Mouse (Mus musculus) limb, embryonic 12.5 days (tissue): ENCODE results near the gene Ccdc138. TPM values are rescaled to one million over a fixed set of nuclear protein-coding genes. Genes with fewer than 3 reads are reported as not detected.
"Not testable (repeated sequence)": the region's sequence is repeated elsewhere in the genome, so short reads cannot be mapped to it uniquely, and the experiment has no call there.

Experiments used
- ATAC-seq: fragments of 200-750 bp; cut with Nextera tagmentation; 2 replicates; pipeline ENCODE4 v1.8.0; 2017; ENCODE audit warnings: low read depth, moderate TSS enrichment; ENCODE audit not compliant: insufficient number of reproducible peaks, insufficient read depth, low FRiP score, low TSS enrichment
- H3K27ac ChIP-seq: fragments of 300-500 bp; sonication (generic); 2 replicates; pipeline ENCODE4 v1.5.1; 2016; ENCODE audit warnings: mild to moderate bottlenecking, moderate library complexity
- H3K27me3 ChIP-seq: fragments of 300-500 bp; sonication (generic); 2 replicates; pipeline ENCODE4 v1.6.1; 2016; ENCODE audit warnings: mild to moderate bottlenecking, moderate library complexity
- H3K36me3 ChIP-seq: fragments of 300-500 bp; sonication (generic); 2 replicates; pipeline ENCODE4 v1.6.1; 2016; ENCODE audit warnings: mild to moderate bottlenecking, moderate library complexity
- H3K4me1 ChIP-seq: fragments of 300-500 bp; sonication (generic); replicated peaks from 2 replicates; pipeline ENCODE4 v1.6.1; 2016
- H3K4me2 ChIP-seq: fragments of 300-500 bp; sonication (generic); 2 replicates; pipeline ENCODE4 v1.6.1; 2016; ENCODE audit warnings: mild to moderate bottlenecking, moderate library complexity
- H3K4me3 ChIP-seq: fragments of 300-500 bp; sonication (generic); replicated peaks from 2 replicates; pipeline ENCODE4 v1.5.1; 2016; ENCODE audit warnings: mild to moderate bottlenecking
- H3K9ac ChIP-seq: fragments of 300-500 bp; sonication (generic); replicated peaks from 2 replicates; pipeline ENCODE4 v1.6.1; 2016; ENCODE audit warnings: mild to moderate bottlenecking, moderate library complexity
- H3K9me3 ChIP-seq: fragments of 300-500 bp; sonication (generic); 2 replicates; pipeline ENCODE4 v1.6.1; 2016; ENCODE audit warnings: mild to moderate bottlenecking, moderate library complexity
- WGBS: fragments of 180-500 bp; shearing (Covaris S2); methylation state at CpG from one replicate; pipeline ENCODE4 v1.1.7; 2016; 5-methylcytosine and 5-hydroxymethylcytosine counted together
- polyA plus RNA-seq: library from polyadenylated mRNA; unstranded; fragments of >200 nt; fragmentation: Nextera tagmentation; extraction: Ambion mirVana; gene quantifications from 2 replicates; pipeline ENCODE4 v1.2.1, GENCODE M21; 2016

Gene Ccdc138
- polyA plus RNA-seq, 1 experiment from 2014 or later, result 15.4 TPM

DNA sequence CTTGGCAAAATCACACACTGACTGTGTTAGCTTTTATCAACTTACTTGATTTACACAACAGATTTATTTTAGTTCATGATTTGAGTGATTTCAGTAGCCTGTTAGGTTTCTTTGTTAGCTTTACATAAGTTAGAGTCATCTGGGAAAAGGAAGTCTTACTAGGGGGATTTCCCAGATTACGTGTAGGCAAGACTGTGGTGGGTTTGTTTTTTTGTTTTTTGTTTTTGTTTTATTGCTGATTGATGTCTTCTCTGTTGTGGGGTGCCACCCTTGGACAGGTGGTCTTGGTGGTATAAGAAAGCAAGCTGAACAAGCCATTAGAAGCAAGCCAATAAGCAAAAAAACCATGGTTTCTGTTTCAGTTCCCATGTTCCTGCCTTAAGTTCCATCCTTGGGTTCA, 31.6 kb downstream of the Ccdc138 start:
- no peaks in the 10 kb centered on the region for H3K4me1 ChIP-seq
- no peak overlapping the region for H3K4me2 ChIP-seq
- 0 out of 2 replicates have a peak, but pooled peaks cover 3% of the 10 kb centered on the region for H3K9me3 ChIP-seq
- H3K9ac ChIP-seq, result no peak overlapping the region
- H3K4me3 ChIP-seq, result no peak overlapping the region
- H3K36me3 ChIP-seq, result peaks cover 49% of the 10 kb centered on the region
- H3K27me3 ChIP-seq, result no peaks in the 10 kb centered on the region
- no peak overlapping the region for H3K27ac ChIP-seq
- no peak for ATAC-seq
- WGBS, result 91% methylated on average over 1 of the region's 1 CpGs

DNA sequence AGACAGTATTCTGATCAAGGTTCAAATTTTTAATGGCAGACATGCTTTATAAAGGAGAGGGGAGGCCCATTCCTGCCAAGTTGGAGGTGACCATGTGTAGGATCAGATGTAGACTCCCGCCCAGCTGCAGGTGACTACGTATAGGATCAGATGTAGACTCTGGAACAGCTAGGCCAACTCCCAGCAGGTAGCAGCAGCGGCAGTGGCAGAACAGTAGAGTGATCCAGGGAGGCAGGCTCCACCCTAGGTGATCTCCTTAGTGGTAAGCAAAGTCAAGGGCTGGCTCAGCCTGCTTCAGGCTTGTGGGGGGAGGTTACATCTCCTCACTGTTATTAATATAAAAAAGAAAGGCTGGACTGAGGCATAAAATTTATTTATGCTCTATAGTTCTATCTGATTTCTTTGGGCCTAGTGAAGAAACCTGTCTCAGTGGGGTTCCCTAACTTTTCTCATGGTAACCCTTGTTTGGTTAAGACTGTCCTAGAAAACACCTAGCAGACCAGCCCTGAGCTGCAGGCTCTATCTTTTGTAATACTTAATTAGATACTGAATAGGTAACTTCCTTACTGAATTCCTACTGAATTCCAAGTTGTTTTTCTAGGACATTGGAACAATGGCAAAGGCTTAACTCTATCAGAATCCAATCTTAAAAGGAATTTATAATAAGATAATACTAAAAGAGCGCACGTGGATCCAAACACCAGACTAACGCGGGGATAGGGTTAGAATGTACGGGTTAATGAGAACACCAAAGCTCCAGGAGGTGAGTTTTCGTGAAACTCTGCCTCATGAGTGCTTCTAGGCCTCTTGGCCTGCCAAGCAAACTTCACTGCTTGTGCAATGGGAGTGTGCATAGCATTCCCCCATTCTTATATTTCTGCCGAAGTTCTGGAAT, 33.4 kb downstream of the Ccdc138 start:
- ATAC-seq, result no peak
- no peaks in the 10 kb centered on the region for H3K27me3 ChIP-seq
- no peak overlapping the region for H3K27ac ChIP-seq
- peaks cover 35% of the 10 kb centered on the region for H3K36me3 ChIP-seq
- H3K4me1 ChIP-seq, result no peaks in the 10 kb centered on the region
- H3K9me3 ChIP-seq, result peaks cover 9% of the 10 kb centered on the region; the same call in 1 of the 2 replicates
- no peak overlapping the region for H3K4me2 ChIP-seq
- WGBS, result 89% methylated on average over 10 of the region's 10 CpGs
- H3K9ac ChIP-seq, result no peak overlapping the region
- H3K4me3 ChIP-seq, result no peak overlapping the region

DNA sequence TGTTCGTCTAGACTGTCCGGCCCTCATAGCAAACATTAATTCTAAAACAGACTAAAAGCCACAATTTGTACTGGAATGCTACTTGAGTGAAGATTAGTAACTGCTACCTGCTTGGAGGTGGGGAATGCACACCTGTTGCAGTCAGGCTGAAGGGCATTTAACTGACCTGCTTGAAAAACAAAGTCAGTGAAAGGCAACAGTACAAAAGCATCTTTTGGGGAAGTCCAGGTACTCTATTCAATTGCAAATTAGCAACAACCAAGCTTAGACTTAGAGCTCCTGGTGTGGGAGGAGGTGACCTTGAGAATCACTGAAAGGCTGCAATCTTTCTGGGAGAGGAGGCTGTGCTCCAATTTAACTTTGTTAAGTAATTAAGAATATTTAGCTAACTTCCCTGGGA, 34.4 kb downstream of the Ccdc138 start:
- no peaks in the 10 kb centered on the region for H3K4me1 ChIP-seq
- no peak overlapping the region for H3K4me3 ChIP-seq
- WGBS, result 87% methylated on average over 2 of the region's 2 CpGs
- H3K4me2 ChIP-seq, result no peak overlapping the region
- no peak for ATAC-seq
- no peaks in the 10 kb centered on the region for H3K27me3 ChIP-seq
- H3K36me3 ChIP-seq, result peaks cover 34% of the 10 kb centered on the region
- peaks cover 9% of the 10 kb centered on the region; the same call in 1 of the 2 replicates for H3K9me3 ChIP-seq
- no peak overlapping the region for H3K9ac ChIP-seq
- H3K27ac ChIP-seq, result no peak overlapping the region

DNA sequence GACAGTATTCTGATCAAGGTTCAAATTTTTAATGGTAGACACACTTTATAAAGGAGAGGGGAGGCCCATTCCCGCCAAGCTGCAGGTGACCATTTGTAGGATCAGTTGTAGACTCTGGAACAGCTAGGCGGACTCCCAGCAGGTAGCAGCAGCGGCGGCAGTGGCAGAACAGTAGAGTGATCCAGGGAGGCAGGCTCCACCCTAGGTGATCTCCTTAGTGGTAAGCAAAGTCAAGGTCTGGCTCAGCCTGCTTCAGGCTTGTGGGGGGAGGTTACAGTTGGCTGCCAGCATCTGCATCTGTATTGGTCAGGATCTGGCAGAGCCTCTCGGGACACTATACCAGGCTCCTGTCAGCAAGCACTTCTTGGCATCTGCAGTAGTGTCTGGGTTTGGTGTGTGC, 38.5 kb downstream of the Ccdc138 start:
- WGBS, result 92% methylated on average over 5 of the region's 5 CpGs
- H3K27ac ChIP-seq, H3K4me2 ChIP-seq, H3K9me3 ChIP-seq, H3K27me3 ChIP-seq, H3K9ac ChIP-seq, H3K4me3 ChIP-seq, H3K4me1 ChIP-seq, ATAC-seq: not testable (repeated sequence)
- H3K36me3 ChIP-seq, result peaks cover 30% of the 10 kb centered on the region

DNA sequence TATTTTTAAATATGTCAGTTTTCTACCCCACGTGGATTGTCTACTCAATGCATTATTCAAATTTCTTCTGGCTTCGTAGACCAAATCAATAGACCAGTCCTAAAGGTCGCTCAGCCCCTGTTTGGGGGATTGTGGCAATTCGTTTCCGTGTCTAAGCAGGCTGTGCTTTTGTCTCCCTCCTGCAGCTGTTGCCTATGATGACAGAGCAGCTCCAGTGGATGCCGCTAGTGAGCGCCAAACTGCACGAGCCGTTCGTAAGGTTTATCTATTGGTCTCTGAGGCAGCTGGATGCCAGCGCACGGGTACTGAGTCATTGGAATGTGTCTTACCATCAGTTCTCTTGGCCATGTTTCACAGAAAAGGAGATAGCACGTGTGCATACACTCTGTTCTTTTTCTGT, 42.9 kb downstream of the Ccdc138 start:
- H3K4me2 ChIP-seq, result no peak overlapping the region
- H3K27me3 ChIP-seq, result no peaks in the 10 kb centered on the region
- no peak overlapping the region for H3K4me3 ChIP-seq
- H3K4me1 ChIP-seq, result no peaks in the 10 kb centered on the region
- H3K9me3 ChIP-seq, result 0 out of 2 replicates have a peak, but pooled peaks cover under 1% of the 10 kb centered on the region
- WGBS, result 77% methylated on average over 13 of the region's 13 CpGs
- H3K27ac ChIP-seq, result no peak overlapping the region
- no peak for ATAC-seq
- H3K9ac ChIP-seq, result no peak overlapping the region
- peaks cover 30% of the 10 kb centered on the region for H3K36me3 ChIP-seq

DNA sequence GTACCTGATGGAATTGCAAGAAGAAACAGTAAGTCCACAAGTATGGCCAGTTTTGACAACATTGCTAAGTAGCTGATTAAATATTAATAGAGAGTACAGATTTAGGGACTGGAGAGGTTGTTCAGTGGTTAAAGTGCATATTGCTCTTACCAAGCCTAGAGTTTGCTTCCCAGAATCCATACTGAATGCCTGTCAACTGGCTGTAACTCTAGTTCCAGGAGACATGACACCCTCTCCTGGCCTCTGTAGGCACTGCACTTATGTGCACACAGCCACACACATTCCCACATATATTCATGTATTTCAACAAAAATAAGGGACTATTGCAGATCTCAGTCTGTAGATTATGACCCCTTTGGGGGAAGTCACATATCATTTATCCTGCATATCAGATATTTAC, 51.0 kb downstream of the Ccdc138 start:
- Histone ChIP-seq H3K4me3 (no peak overlapping the region), H3K36me3 (peaks cover 11% of the 10 kb centered on the region; the same call in 1 of the 2 replicates), H3K4me2 (no peak overlapping the region), H3K27ac (no peak overlapping the region), H3K9ac (no peak overlapping the region), H3K27me3 (no peaks in the 10 kb centered on the region), H3K9me3 (no peaks in the 10 kb centered on the region), H3K4me1 (no peaks in the 10 kb centered on the region)
- ATAC-seq, result no peak

DNA sequence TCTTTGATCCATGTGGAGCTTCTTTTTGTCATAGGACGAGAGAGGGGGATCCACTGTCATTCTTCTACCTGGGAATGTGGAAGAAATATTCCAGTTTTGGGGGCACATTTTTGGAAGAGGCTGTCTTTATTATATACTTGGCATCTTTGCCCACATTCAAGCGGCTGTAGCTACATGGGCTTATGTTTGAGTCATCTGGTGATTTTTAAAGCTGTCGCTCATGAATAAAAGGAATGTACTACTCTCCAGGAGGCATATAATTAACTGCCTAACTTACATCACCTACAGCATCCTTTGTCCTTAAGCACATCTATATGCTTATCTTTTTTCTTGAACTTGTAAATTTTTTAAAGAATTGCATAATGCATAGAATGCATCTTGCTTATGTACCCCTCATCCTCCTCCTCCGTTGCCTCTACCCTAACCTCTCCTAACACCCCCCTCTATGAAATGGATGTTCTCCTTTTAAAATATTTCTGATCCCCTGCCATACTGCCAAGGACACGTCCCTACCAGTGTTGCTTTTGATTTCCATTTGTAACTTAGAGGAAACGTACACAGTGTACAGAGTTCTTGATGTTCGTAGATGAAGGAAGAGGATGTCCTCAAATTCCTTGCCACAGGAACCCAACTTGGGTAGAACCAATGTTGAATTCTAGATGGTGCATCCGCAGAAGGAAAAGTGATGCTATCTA, 57.1 kb downstream of the Ccdc138 start:
- H3K36me3 ChIP-seq, result no peaks in the 10 kb centered on the region
- H3K4me1 ChIP-seq, result no peaks in the 10 kb centered on the region
- H3K27me3 ChIP-seq, result no peaks in the 10 kb centered on the region
- H3K4me3 ChIP-seq, result no peak overlapping the region
- no peak overlapping the region for H3K9ac ChIP-seq
- no peak overlapping the region for H3K27ac ChIP-seq
- 89% methylated on average over 8 of the region's 8 CpGs for WGBS
- no peak for ATAC-seq
- H3K9me3 ChIP-seq, result no peaks in the 10 kb centered on the region
- H3K4me2 ChIP-seq, result no peak overlapping the region

DNA sequence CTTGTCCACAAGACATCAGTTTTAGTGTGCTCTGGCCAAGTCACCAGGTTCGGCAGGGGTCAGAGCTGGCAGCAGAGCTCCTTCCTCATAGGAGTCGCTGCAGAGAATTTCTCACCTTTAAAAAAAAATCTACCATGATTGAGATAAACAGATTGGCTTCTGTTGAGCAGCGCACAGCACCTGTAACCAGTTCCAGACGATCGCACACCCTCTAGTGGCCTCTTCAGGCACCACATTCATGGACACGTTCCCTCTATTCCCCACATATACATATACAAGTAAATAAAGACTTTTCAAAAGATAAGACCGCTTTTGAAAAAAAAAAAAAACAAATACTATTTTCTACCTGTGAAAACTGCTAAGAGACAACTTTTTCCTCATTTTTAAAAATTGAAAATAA, 61.4 kb downstream of the Ccdc138 start:
- no peaks in the 10 kb centered on the region for H3K9me3 ChIP-seq
- no peaks in the 10 kb centered on the region for H3K27me3 ChIP-seq
- H3K4me2 ChIP-seq, result no peak overlapping the region
- no peak overlapping the region for H3K4me3 ChIP-seq
- no peaks in the 10 kb centered on the region for H3K4me1 ChIP-seq
- no peak overlapping the region for H3K9ac ChIP-seq
- H3K27ac ChIP-seq, result no peak overlapping the region
- 31% methylated on average over 7 of the region's 7 CpGs for WGBS
- no peaks in the 10 kb centered on the region for H3K36me3 ChIP-seq
- no peak for ATAC-seq

DNA sequence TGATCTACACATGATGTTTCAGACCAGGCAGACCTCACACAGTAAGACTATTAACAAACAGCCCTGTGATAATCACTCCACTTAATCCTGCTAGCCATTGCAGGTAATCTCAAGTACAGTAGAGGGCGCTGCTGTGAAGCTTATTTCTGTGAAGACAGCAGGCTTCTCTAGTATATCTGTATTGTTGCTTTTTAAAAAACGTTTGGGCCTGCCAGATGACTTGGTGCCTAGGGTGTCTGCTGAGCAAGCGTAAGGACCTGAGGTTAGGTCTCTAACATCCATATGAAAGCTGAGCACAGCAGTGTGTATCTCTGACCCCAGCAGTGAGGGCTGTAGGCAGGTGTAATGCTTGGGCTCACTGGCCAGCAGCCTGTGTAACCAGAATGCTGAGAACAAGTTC, 62.2 kb downstream of the Ccdc138 start:
- Histone ChIP-seq H3K36me3 (no peaks in the 10 kb centered on the region), H3K4me3 (no peak overlapping the region), H3K27me3 (no peaks in the 10 kb centered on the region), H3K9ac (no peak overlapping the region), H3K4me1 (no peaks in the 10 kb centered on the region), H3K9me3 (no peaks in the 10 kb centered on the region), H3K4me2 (no peak overlapping the region), H3K27ac (no peak overlapping the region)
- ATAC-seq, result no peak
- 21% methylated on average over 3 of the region's 3 CpGs for WGBS

DNA sequence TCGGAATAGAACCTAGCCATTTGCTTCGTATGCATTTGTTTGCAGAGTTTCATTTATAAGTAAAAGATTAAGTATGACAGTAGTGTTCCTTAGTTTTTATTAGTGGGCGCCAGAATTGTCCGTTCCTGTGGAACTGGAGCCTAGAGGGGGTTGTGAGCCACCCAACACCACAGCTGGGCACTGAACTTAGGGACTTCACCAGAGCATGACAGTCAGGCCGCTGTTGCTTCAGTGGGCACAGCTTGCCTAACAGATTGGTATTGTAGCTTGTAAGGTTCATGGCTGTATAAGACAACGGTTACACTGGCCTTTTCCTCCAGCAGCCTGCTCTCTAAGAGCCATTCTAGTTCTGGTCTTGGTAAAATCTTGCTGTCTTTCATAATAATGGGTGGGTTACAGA, 62.8 kb downstream of the Ccdc138 start:
- Histone ChIP-seq H3K9me3 (no peaks in the 10 kb centered on the region), H3K4me2 (no peak overlapping the region), H3K4me3 (no peak overlapping the region), H3K27me3 (no peaks in the 10 kb centered on the region), H3K36me3 (no peaks in the 10 kb centered on the region), H3K27ac (no peak overlapping the region), H3K4me1 (no peaks in the 10 kb centered on the region), H3K9ac (no peak overlapping the region)
- 93% methylated on average over 6 of the region's 6 CpGs for WGBS
- no peak for ATAC-seq

DNA sequence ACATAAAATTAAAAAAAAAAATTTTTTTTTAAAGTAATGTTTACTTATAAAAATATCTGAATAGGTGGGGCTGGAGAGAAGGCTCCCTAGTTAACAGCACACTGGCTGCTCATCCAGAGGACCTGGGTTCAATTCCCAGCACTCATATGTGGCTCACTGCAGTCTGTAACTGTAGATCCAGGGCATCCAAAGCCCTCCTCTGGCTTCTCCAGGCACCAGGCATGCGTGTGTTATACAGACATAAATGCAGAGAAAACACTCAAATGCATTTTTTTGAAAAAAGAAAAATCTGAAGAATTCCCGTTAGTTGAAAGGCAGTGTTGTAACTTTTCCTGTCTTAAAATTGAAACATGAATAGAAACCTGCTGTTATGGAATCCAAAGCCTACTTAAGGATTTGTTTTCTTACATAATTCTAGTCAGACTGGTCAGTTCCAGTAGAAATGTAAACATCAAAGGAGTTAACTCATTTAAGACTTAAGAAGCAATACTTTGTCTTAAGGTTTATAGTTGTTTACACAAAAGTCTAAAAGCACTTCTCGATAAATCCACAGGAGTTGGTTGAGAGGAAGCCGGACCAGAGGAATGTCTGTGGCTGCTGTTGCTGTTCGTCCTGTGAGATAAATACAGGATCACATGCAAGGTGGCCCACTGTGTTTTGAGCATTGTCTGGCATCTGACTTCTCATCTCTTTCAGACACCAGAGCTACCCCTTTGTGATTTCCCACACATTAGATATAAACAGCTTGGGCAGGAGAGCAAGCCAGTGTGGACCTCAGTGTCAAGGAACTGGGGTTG, 87.9 kb downstream of the Ccdc138 start:
- Histone ChIP-seq H3K9me3 (no peaks in the 10 kb centered on the region), H3K4me2 (no peak overlapping the region), H3K36me3 (no peaks in the 10 kb centered on the region), H3K4me1 (no peaks in the 10 kb centered on the region), H3K27me3 (no peaks in the 10 kb centered on the region), H3K27ac (no peak overlapping the region), H3K9ac (no peak overlapping the region), H3K4me3 (no peak overlapping the region)
- ATAC-seq, result no peak
- WGBS, result 63% methylated on average over 5 of the region's 5 CpGs
